Mouse (Mus musculus) lung, postnatal 10 days (tissue): Measurements from ENCODE around the gene Neto2.
"Not testable (repeated sequence)": the region's sequence is repeated elsewhere in the genome, so short reads cannot be mapped to it uniquely, and the experiment has no call there.

ENCODE experiments used
- DNase-seq: peaks from one replicate; pipeline ENCODE4 v3.0.0; 2021

The Neto2 gene

GRCm38 (mm10) chr8:85700751-85701351, at the start of gene Neto2:
TSS of gene Neto2 (minus strand) at chr8:85700924.
- DNase-seq: peak; percentile 69

- DNase-seq: no peak
Measured at GRCm38 (mm10) chr8:85745053-85745452, 44.3 kb upstream of the Neto2 start.

GRCm38 (mm10) chr8:85730545-85730944, 29.8 kb upstream of the Neto2 start:
- no peak for DNase-seq

- no peak for DNase-seq
Measured at GRCm38 (mm10) chr8:85717271-85717670, 16.5 kb upstream of the Neto2 start.

GRCm38 (mm10) chr8:85716696-85717095, 16.0 kb upstream of the Neto2 start:
- DNase-seq: no peak

DNA sequence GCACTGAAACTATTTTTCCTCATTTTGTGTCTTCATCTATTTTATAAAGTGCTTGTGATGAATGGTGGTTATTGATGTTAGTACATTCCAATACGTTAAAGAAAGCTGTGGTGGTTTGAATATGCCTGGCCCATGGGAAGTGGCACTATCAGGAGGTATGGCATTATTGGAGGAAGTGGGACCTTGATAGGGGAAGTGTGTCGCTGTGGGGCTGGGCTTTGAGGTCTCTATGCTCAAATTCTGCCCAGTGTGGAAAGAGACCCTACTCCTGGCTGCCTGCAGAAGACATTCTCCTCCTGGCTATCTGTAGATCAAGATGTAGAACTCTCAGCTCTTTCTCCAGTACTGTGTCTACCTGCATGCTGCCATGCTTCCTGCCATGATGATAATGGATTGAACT, 6.3 kb upstream of the Neto2 start:
- no peak for DNase-seq

GRCm38 (mm10) chr8:85700101-85700750, 498 bp downstream of the Neto2 start:
- DNase-seq: peak; percentile 47

DNA sequence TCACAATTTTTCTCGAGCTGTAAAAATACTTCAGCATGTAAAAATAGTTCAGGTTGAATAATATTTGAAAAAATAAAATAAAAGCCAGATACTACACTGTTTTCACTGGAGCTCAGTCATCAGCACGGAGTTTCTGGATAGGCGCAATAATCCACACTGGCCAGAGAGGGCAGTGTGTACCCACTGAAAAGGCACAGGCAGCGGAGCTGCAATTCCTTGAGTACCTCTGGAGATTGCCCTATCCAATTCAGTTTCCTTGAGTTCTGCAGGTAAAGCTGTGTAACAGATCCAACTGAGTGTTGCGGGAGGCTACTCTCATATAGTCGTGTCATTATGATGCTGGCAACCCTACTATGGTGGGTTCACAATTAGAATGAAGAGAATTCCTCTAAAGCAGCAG, 1.7 kb downstream of the Neto2 start:
- DNase-seq: peak; percentile 79

- DNase-seq: peak; percentile 46
Measured at GRCm38 (mm10) chr8:85665146-85665545, 35.6 kb downstream of the Neto2 start.

DNA sequence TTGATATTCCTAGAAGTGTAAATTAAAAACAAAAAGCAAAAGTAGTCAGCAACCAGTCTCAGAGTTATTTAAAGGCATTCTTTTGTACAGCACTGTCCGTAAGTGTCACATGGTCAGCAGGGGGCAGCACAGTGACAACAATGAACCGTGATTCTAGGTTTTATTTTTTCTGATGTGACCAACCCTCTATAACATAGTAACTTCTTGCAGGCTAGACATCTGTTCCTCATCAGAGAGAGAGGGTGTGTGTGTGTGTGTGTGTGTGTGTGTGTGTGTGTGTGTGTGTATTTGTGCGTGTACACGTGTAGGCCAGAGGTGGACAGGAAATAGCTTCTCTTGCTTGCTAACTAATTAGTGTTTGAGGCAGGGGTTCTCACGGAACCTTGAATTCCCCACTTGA, 38.7 kb downstream of the Neto2 start:
- DNase-seq: peak; percentile 69

DNA sequence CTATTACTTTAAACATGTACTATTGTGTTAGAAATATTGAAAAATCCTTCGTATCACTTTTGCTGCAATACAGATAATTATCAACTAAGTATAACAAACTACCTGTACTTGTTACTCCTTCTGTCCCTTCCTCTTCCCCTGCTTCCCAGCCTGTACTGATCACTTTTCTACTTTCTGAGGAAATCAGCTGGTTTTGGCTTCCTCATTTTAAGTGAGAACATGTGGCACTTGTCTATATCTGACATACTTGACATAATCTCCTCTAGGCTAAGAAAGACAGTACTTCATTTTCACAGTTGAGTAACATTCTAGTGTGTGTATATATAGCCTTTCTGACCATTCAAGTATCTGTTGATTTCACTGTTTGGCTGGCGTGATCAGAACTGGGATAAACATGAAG, 49.5 kb downstream of the Neto2 start:
- DNase-seq: no peak

GRCm38 (mm10) chr8:85648553-85648952, 52.2 kb downstream of the Neto2 start:
- DNase-seq: no peak

DNA sequence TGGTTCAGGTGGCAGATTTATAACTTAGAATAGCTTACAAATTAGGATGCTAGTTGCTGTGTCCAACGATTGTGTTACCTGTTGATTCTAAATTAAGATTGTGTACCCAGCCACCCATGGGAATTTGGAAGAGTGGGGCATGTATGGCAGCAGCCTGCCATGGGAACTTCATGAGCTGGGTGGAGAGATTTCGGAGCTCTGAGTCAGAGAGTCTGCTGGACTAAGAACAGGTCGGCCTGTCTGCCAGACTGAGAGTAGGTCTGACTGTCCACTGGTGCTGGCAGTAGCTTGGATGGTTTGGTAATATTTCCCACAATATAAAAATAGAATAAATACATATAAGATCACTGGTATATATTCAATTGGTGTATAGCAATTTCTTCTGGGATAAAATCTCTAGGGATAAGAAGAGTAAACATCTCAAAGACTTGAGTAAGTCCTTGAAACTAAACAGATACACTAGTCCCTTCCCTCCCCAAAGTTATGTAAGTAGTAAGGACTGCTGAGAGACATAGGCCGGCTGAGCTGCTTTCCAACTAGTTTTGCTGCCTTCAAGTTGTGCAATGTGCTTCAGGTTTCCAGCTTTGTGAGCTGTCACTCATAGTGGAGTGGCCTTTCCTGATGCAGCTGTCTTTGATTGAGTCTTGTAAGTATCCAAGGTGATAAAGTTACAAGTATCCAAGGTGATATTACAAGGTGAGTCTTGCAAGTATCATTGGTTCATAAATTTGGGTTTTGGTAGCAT, 55.6 kb downstream of the Neto2 start:
- no peak for DNase-seq

GRCm38 (mm10) chr8:85624450-85624849, 76.3 kb downstream of the Neto2 start:
- DNase-seq: no peak

DNA sequence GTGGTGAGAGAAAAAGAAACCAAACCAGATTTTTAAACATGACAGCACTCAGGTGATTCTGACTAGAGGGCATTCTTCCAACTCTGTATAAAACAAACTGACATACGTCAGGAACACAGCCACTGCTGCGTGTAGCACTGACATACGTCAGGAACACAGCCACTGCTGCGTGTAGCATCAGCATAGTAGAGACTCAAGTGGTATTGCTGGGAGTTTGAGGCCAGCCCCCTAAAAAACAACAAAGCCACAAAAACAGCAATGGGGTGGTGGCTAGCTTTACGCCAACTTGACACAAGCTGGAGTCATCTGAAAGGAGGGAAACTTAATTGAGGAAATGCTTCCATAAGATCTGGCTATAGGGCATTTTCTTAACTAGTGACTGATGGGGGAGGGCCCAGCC, 77.5 kb downstream of the Neto2 start:
- no peak for DNase-seq

- DNase-seq: no peak
Measured at GRCm38 (mm10) chr8:85618789-85619188, 81.9 kb downstream of the Neto2 start.

DNA sequence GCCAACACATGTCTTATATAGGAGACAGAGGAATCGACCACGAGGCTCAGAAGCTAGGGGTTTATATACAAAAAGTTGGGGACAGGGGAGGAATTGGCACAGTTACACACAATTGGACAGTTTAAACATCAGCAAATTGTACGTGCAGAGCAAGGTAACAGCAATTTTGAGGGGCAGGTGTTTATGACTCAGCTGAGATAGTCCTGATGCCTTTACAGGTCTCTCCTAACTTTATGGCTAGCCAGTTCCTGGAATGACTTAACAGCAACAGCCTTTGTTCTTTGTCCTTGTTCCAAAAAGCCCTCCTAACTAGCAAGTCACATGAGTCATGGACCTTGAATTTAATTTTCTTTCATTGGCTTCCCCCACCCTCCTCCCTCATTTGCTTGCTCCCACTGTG, 83.6 kb downstream of the Neto2 start:
- DNase-seq: not testable (repeated sequence)

- no peak for DNase-seq
Measured at GRCm38 (mm10) chr8:85608836-85609235, 91.9 kb downstream of the Neto2 start.

DNA sequence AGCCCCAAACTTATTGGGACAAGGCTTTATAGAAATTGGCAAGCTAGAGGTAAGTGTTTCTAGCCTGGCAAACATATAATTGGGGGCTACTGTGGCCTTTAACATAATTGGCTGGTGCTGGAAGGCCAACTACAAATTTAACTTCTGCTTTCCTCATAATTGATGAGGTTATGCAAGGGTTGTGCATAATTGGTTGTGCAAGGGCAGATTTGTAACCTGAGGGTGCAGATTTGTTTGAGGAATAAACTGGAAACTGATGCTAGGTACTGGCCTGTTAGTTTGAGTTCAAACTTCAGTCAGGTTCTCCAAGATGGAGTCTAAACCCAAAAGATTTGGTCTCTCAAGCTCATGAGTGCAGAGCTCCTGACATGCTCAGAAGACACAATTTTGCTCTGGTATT, 92.9 kb downstream of the Neto2 start:
- no peak for DNase-seq

GRCm38 (mm10) chr8:85606974-85607373, 93.8 kb downstream of the Neto2 start:
- DNase-seq: no peak

DNA sequence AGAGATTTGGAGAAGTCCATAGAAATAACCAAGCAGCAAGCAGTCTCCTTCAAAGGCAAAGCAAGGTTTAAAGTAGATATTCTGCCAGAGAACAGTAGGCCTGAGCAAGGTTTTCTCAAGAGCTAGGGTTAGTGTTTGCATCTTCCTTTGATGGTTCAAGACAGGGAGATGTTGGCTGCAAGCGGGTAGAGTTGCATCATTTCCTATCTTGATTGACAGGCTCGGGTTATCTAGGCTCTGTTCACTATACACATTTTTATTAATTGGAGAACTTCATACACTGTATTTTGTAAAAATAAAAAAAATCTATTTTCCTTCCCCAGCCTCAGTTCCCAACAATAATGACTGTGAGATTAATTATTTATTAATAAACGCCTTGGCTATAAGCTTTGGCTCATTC, 94.2 kb downstream of the Neto2 start:
- no peak for DNase-seq

DNA sequence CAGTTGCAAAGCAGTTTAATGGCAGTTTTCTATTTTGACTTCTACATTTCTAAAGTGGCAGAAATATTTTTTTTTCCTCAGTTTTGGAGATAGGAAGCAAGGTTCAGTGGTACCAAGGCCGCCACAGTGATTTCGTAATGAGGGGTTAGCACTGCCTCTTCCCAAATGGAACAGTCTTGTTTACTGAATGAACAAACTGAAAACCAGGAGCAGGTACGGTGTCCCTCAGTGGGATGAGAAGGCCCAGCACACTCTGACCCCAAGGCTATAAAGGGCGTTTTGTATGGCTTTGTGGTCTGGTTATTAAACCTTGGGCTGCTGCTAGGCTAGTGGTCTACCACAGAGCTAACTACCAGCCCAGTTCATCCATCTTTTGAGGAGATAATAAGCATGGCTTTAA, 96.5 kb downstream of the Neto2 start:
- no peak for DNase-seq

DNA sequence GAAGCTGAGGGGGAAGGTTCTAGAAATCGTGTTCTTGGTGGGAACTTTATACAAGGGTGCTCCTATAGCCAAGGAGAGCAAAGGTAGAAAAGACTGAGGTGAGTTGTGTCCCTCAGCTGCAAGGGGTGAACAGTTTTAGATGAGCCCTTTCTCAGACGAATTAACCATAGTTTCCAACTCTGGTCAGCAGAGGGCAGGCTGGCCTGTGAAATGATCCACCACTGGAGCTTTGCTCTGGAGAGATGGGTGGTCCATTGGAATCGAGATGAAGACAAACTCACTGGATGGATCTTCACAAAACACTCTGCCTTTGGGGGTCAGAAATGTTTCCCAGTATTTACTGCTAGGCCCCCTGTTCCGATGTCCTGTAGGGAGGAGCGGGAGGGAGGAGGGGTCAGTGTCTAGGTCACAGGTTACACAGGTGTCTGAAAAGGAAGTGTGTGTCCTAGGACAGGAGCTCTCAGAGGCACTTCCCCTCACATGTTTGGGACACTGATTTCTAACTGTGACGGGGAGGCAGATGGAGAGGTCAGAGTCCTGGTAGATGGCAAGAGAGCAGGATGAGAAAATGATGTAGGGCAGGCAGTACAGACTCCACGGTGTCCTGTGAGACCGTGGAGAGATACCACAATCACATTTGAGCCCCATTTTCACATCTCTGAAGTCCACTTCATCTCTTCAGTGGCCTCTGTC, 97.4 kb downstream of the Neto2 start:
- DNase-seq: peak; percentile 73

DNA sequence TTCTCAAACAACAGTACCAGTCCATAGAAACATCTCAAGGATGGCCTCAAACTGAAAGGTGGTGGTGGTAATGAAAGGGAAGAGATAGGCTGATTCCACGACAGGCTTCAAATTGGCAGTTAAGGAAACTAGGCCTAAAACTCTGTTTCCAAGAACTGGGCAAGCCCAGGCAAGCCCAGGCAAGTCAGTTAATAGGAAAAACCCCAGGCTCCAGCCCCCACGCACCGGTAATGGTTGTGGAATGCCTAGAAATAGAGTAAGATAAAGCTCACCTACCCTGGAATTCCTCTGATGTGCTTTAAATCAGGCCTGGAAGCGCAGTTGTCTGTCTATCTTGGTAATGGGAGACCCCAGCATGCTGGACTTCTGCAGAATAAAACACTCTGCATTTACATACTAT, 98.0 kb downstream of the Neto2 start:
- DNase-seq: no peak
